Mouse (Mus musculus) T-helper 2 cell (primary cell): ENCODE measurements around the gene Bptf.

Experiments used
- in situ Hi-C: fragments of 300-600 bp; cut with MboI, MseI; formaldehyde crosslinking; loops from one replicate; pipeline ENCODE4 v1.15.1; 2025; ENCODE audit warnings: high pct_unique_total_duplicates

Bptf gene

DNA sequence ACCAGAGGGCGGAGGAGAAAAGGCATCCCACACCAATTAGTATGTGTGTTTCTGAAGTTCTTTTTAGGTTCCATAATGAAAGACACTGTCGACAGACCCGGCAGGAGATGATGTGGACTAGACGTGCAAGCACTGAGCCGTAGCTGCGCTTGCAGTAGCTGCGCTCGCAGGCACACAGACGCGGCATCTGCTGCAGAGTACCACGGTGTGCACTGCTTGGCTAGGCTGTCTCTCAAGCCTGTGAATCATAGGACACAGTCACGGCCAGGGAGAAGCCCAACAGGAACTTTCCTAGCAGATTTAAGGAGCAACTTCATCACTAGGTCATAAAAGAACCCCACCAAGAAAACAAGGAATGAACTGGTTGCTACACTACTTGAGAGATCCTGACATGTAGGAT, 14.1 kb downstream of the Bptf start:
- in situ Hi-C loops, result no loop called here

GRCm38 (mm10) chr11:107113881-107114557, 17.9 kb downstream of the Bptf start:
- in situ Hi-C loops, result no loop called here

- in situ Hi-C loops, result no loop called here
Observed at GRCm38 (mm10) chr11:107113112-107113511, 18.8 kb downstream of the Bptf start.

DNA sequence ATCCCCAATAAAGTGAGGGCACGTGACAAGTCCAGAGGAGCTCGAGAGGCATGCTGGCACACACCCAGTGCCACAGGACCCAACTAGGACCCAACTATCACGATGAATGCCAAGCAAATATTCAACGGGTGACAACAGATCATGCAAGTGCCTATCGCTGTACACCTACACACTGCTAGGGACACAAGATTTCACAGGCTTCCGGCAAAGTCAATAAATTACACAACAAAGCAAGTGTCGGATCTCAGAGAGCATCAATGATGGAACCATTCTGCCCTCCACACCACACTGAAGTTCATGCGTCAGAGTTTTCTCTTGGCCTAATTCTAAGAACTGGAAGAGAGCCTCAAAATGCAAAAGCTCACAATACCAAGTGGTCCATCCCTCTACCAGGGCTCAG, 22.3 kb downstream of the Bptf start:
- in situ Hi-C loops, result no loop called here

- in situ Hi-C loops, result no loop called here
Observed at GRCm38 (mm10) chr11:107108892-107109291, 23.0 kb downstream of the Bptf start.

DNA sequence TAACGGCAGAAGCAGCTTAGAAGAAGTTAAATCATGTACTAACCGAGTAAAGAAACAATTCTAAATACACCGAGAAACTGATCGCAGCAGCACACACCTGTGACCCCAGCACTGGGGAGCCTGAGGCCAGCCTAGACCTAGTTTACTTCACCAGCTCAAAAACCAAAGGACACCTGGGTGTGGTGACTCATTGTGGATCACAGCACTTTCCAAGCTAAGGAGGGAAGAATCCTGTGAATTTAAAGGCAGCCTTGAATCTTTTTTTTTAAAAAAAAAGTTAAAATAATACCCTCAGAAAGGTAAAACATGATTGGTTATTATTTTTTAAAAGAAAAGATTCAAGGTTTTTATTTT, 24.2 kb downstream of the Bptf start:
- in situ Hi-C loops, result no loop called here

DNA sequence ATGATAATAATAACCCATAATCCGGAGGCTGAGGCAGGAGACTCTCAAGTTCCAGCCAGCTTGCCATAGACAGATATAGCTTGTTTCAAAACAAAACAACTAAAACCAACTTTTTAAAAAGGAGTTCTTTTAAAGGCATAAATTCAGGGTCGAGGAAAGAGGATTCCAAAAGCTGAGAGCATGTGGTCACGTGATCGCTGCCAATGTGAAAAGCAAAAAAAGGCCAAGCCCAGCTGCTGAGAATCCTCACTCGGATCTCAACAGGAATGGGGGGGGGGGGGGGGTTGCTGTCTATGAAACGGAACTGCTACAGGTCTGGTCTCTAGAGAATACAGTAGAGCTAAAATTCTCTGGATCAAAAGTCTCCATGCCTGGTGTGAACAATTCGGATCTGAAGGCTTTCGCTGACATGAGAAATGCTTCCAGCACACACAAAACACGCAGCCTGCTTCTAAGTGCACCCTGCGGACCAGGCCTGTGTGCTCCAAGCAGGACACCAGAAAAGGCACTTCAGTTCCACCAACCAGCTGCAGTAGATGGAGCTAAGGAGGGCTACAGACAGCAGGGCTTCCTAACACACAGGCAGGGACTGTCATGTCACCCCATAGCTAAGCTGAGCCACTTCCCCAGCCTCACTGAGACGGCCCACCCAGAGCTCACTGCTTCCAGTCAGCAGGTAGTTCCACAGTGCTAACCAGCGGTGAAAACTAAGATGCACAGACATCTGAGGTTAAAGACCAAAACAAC, 24.8 kb downstream of the Bptf start:
- in situ Hi-C loops, result no loop called here

DNA sequence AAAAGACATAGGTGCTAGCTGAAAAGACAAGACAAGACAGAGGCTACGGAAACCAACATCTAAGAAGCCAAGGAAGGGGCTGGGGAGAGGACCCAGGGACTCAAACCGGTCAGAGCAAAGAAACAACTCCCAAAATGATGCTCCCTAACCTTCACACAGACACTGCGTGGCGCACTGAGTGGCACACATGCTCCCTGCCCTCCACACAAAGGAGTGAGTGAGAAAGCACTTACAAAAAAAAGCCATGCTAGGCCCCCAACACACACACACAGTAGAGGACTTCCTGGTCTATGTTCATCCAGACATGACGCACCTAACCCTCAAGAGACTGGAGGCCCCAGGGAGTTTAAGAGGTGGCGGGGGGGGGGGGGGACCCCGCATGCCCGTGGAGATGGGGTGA, 25.5 kb downstream of the Bptf start:
- in situ Hi-C loops, result no loop called here

DNA sequence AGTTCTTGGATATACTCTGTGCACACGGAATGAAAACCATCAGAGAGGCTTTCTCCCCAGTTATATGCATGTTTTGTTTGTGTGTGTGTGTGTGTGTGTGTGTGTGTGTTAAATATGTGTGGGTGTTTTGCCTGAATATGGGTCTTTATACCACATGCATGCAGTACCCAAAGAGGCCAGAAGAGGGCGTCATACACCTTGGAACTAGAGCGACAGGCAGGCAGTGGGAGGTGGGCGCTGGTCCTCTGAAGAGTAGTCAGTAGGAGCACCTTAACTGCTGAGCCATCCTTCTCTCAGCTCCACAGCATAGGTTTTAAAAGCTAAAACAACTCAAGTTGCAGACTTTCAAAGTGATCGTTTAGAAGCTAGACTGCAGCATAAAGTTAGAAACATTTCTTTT, 26.7 kb downstream of the Bptf start:
- in situ Hi-C loops, result no loop called here

DNA sequence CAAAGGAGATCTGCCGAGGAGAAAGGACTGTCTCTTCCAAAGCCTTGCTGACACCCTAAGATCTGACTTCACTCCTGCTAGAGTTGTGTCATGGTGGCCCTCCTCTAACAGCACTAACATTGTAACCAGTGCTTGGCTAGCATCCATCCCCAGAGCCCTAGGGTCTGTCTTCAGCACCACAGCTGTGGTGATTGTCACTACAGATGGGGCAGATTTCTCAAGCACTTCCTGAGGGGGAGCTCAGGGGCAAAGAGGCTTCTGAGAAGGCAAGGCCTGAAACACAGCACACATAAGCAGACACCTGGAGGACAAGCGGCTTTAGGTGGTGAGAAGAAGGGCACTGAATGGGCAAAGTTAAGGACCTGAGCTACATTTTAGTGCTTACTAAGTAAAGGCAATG, 28.2 kb downstream of the Bptf start:
- in situ Hi-C loops, result no loop called here

DNA sequence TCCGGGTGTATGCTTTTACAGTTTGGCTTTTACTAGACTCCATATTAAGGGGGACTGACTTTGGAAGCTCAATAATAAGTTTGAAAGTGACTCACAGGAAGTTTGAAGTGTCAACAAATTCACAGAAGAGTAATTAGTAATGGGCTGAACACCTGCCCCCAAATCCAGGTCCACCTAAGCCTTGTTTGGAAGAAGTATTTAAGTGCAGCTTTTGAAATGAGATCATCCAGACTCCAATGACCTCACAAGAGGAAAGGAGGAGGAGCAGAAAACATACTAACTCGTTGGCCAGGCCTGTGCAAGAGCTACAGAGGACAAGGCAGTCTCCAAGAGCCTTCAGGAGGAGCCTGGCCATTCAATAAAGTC, 28.7 kb downstream of the Bptf start:
- in situ Hi-C loops, result no loop called here

- in situ Hi-C loops, result no loop called here
Observed at GRCm38 (mm10) chr11:107102465-107103223, 29.3 kb downstream of the Bptf start.

GRCm38 (mm10) chr11:107096973-107097372, 35.0 kb downstream of the Bptf start:
- in situ Hi-C loops, result no loop called here

DNA sequence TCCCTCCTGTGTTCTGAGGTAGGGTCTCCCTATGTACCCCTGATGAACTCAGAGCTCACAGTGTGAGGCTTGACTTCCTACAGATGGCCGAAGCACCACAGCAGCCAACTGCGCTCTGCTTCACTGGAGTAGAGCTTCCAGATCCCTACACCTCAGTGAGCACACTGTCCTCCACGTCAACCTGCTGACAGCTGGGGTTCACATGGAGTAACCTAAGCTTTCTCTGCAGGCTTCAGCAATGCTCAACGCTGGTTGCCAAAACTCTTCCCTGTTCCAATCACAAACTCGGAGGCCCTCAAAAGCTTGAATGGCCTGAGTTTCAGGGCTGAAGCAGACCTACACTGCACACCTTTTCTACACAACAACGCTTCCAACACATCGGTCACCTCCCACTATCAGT, 38.1 kb downstream of the Bptf start:
- in situ Hi-C loops, result no loop called here

DNA sequence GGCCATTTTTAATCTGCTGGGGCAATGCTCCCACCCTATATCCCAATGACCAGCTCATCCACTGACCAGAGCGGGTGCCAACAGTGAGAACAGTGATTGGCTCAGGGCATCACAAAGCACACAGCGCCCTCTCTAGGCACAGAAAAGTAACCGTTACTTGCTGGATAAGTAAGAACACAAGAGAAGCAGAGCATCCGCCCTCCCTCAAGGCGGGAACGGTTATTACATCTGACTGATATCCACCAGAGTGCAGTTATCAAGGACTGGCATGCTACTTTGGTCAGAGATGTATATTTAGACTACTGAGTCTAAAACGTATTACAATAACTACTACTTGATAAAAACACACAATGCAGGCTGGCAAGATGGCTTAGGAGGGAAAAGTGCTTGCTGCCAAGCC, 39.3 kb downstream of the Bptf start:
- in situ Hi-C loops, result no loop called here

DNA sequence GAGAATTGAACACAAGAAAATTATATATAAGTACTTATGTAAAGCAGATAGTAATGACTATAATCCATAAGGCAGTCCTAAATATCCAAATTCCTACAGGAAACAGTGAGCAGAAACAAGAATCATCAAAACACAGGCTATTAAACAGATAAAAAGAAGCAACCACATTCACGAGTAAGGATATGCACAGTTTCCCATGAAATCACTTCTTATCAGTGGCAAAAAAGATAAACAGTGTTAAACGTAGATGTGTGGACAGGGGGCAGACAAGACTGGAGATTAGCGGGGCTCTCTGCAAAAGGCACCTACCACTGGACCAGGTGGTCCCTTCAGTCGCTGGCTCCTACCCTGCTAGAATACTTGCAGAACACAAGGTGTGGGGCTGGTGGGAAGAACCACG, 46.1 kb downstream of the Bptf start:
- in situ Hi-C loops, result no loop called here

DNA sequence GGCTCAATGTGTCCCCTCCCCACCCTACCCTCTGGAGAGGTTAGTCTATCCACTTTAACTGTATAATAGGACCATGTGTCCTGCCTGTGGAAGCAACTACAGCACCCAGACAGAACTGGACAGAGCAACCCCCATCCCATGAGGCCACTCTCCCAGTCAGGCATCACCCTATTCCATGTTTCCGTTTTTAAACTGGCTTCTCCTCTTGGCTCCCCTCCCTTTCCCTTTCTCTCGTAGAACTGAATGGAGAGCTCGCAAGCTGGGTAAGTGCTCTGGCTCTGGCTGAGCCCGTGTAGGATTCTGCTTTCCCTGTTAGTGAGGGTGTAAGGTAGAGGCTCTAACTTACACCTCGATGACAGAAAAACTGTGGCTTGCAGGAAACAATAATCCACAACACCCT, 48.4 kb downstream of the Bptf start:
- in situ Hi-C loops, result no loop called here

DNA sequence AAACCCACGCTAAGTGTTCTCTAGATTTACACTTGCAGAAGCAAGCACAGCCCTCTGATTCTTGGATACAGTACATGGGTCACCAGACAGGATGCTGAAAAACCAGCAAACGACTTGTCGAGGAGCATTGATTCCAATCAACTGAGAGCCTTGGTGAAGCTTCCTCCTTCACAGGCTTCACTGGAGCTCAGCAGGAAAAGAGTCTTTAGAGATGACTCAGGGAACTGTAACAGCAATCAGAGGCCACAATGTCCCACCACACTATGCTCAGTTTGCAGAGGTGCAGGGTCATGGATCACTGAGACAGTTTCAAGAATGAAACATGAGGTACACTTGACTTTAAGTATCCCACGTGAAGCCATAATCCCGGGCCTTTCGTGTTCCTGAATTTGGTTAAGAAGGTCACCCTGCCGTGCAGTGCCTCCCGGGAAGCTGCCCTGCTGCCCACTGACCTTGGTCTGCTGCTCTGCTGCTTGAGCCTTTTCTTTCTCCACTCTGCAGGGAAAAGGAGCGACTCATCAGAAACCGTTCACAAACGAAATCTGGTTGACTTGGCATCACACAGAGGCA, 66.6 kb downstream of the Bptf start:
- in situ Hi-C loops, result loop anchor here (10.0 kb wide), 1 partner anchor 180 kb away; no protein-coding TSS in a partner anchor

DNA sequence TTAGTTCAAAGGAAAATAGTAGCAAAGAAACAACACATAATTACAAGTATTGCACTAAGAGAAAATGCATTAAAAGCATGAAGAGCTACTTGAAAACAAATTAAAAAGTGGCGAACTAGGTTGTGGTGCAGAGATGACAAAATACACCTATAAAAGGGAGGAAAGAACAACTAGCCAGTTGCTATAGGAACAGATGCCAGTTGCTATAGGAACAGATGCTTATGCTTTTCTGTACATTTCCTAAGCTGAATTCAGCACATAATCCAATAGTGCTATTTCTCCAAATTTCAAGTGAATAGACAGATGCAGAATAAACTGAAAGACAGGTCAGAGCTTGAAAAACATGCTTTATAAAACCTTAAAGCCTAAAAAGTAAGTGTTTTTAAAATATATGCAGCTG, 67.3 kb downstream of the Bptf start:
- in situ Hi-C loops, result loop anchor here (10.0 kb wide), 1 partner anchor 180 kb away; no protein-coding TSS in a partner anchor

DNA sequence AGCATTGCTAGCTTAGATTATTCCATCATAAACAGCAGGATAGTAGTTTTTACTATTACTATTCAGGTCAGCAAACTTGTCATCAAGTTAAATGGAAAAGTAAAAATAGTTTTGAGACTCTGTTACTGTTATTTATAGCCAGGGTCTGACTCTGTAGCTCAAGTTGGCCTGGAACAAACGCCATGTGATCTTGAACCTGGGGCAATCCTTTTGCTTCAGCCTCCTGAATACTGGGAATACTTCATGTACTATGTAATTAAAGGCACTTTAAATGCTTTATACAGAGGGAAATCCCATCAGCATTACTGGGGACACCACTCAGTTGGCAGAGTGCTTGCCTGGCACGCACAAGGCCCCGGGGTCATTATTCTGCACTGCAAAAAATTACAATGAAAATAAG, 68.9 kb downstream of the Bptf start:
- in situ Hi-C loops, result loop anchor here (10.0 kb wide), 1 partner anchor 178 kb away; no protein-coding TSS in a partner anchor

GRCm38 (mm10) chr11:107060941-107061340, 71.0 kb downstream of the Bptf start:
- in situ Hi-C loops, result loop anchor here (10.0 kb wide), 1 partner anchor 176 kb away; no protein-coding TSS in a partner anchor

DNA sequence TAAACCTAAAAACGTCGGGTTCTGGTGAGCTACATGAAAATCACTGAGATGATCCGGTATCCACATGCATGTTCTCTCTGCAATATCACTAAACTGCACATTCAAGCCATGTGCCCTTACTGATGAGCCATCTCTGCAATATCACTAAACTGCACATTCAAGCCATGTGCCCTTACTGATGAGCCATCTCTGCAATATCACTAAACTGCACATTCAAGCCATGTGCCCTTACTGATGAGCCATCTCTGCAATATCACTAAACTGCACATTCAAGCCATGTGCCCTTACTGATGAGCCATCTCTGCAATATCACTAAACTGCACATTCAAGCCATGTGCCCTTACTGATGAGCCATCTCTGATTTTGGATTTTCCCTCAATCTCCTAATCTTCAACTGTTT, 72.3 kb downstream of the Bptf start:
- in situ Hi-C loops, result loop anchor here (10.0 kb wide), 1 partner anchor 175 kb away; no protein-coding TSS in a partner anchor
